Mouse (Mus musculus) embryonic facial prominence, embryonic 14.5 days (tissue): ENCODE results near the gene Armc8. TPM values are rescaled to one million over a fixed set of nuclear protein-coding genes. Genes with fewer than 3 reads are reported as not detected.

Experiments used
- ATAC-seq: fragments of 200-750 bp; cut with Nextera tagmentation; 2 replicates; pipeline ENCODE4 v1.8.0; 2017; ENCODE audit warnings: low read depth, moderate number of reproducible peaks, moderate TSS enrichment
- DNase-seq: peaks from one replicate; pipeline ENCODE4 v3.0.0-alpha.2; 2015; ENCODE audit warnings: low spot score
- H3K27ac ChIP-seq: fragments of 300-500 bp; sonication (generic); replicated peaks from 2 replicates; pipeline ENCODE4 v1.5.1; 2014; ENCODE audit warnings: low read depth, mild to moderate bottlenecking, low read length, moderate library complexity
- H3K27me3 ChIP-seq: fragments of 300-500 bp; sonication (generic); replicated peaks from 2 replicates; pipeline ENCODE4 v1.6.1; 2014; ENCODE audit warnings: low read length; ENCODE audit not compliant: control insufficient read depth, insufficient read depth
- H3K36me3 ChIP-seq: fragments of 300-500 bp; sonication (generic); 2 replicates; pipeline ENCODE4 v1.6.1; 2014; ENCODE audit warnings: low read length, mixed read lengths; ENCODE audit not compliant: control insufficient read depth, insufficient read depth
- H3K4me1 ChIP-seq: fragments of 300-500 bp; sonication (generic); 2 replicates; pipeline ENCODE4 v1.6.1; 2014; ENCODE audit warnings: antibody characterized with exemption, low read length; ENCODE audit not compliant: control insufficient read depth, insufficient read depth
- H3K4me2 ChIP-seq: fragments of 300-500 bp; sonication (generic); 2 replicates; pipeline ENCODE4 v1.6.1; 2014; ENCODE audit warnings: low read depth, mild to moderate bottlenecking, low read length, moderate library complexity, mixed read lengths
- H3K4me3 ChIP-seq: fragments of 300-500 bp; sonication (generic); 2 replicates; pipeline ENCODE4 v1.5.1; 2014; ENCODE audit warnings: low read depth, mild to moderate bottlenecking, low read length
- H3K9ac ChIP-seq: fragments of 300-500 bp; sonication (generic); 2 replicates; pipeline ENCODE4 v1.6.1; 2014; ENCODE audit warnings: low read depth, mild to moderate bottlenecking, low read length, moderate library complexity, mixed read lengths
- H3K9me3 ChIP-seq: fragments of 300-500 bp; sonication (generic); 2 replicates; pipeline ENCODE4 v1.6.1; 2016; ENCODE audit warnings: low read length; ENCODE audit not compliant: control insufficient read depth
- WGBS: fragments of 180-500 bp; shearing (Covaris S2); extraction: QIAGEN DNeasy Blood & Tissue Kit; methylation state at CpG from one replicate; pipeline ENCODE4 v1.1.7; 2014; 5-methylcytosine and 5-hydroxymethylcytosine counted together
- polyA plus RNA-seq: library from polyadenylated mRNA; unstranded; fragments of >200 nt; fragmentation: Nextera tagmentation; extraction: Ambion mirVana; gene quantifications from 2 replicates; pipeline ENCODE4 v1.2.1, GENCODE M21; 2014

The Armc8 gene
- polyA plus RNA-seq, 1 experiment from 2014 or later = 21.0 TPM

GRCm38 (mm10) chr9:99553049-99553448 is 15.7 kb downstream of the Armc8 start:
- H3K9ac ChIP-seq = no peak overlapping the region
- H3K36me3 ChIP-seq = no peaks in the 10 kb centered on the region
- H3K27me3 ChIP-seq = no peaks in the 10 kb centered on the region
- no peak overlapping the region for H3K27ac ChIP-seq
- H3K4me3 ChIP-seq = no peak overlapping the region
- ATAC-seq (no peak), DNase-seq (peak; percentile 33)
- H3K4me2 ChIP-seq = no peak overlapping the region
- 80% methylated on average over 2 of the region's 2 CpGs for WGBS
- no peaks in the 10 kb centered on the region for H3K4me1 ChIP-seq
- H3K9me3 ChIP-seq = no peaks in the 10 kb centered on the region

GRCm38 (mm10) chr9:99552068-99552467 is 16.6 kb downstream of the Armc8 start:
- Histone ChIP-seq H3K9ac (no peak overlapping the region), H3K36me3 (no peaks in the 10 kb centered on the region), H3K27me3 (no peaks in the 10 kb centered on the region), H3K9me3 (no peaks in the 10 kb centered on the region), H3K4me1 (no peaks in the 10 kb centered on the region), H3K4me2 (no peak overlapping the region), H3K4me3 (no peak overlapping the region), H3K27ac (no peak overlapping the region)
- DNase-seq (no peak), ATAC-seq (no peak)
- 77% methylated on average over 2 of the region's 2 CpGs for WGBS

- Histone ChIP-seq H3K9me3 (no peaks in the 10 kb centered on the region), H3K4me2 (no peak overlapping the region), H3K4me3 (no peak overlapping the region), H3K9ac (no peak overlapping the region), H3K4me1 (no peaks in the 10 kb centered on the region), H3K27ac (no peak overlapping the region), H3K27me3 (no peaks in the 10 kb centered on the region), H3K36me3 (no peaks in the 10 kb centered on the region)
- ATAC-seq (no peak), DNase-seq (no peak)
- WGBS = 100% methylated on average over 1 of the region's 1 CpGs
Measured at GRCm38 (mm10) chr9:99546259-99546658, 22.4 kb downstream of the Armc8 start.

- DNase-seq = no peak
- no peak overlapping the region for H3K4me3 ChIP-seq
- ATAC-seq = no peak
- peaks cover 55% of the 10 kb centered on the region for H3K36me3 ChIP-seq
- no peak overlapping the region for H3K4me2 ChIP-seq
- 87% methylated on average over 1 of the region's 1 CpGs for WGBS
- H3K27me3 ChIP-seq = no peaks in the 10 kb centered on the region
- no peaks in the 10 kb centered on the region for H3K4me1 ChIP-seq
- H3K9ac ChIP-seq = no peak overlapping the region
- H3K9me3 ChIP-seq = no peaks in the 10 kb centered on the region
- H3K27ac ChIP-seq = no peak overlapping the region
Measured at GRCm38 (mm10) chr9:99531865-99532264, 36.8 kb downstream of the Armc8 start.

- H3K27me3 ChIP-seq = no peaks in the 10 kb centered on the region
- DNase-seq (no peak), ATAC-seq (no peak)
- 74% methylated on average over 7 of the region's 7 CpGs for WGBS
- peaks cover 5% of the 10 kb centered on the region; the same call in 1 of the 2 replicates for H3K36me3 ChIP-seq
- H3K4me1 ChIP-seq = no peaks in the 10 kb centered on the region
- H3K4me2 ChIP-seq = no peak overlapping the region
- H3K27ac ChIP-seq = no peak overlapping the region
- no peaks in the 10 kb centered on the region for H3K9me3 ChIP-seq
- no peak overlapping the region for H3K4me3 ChIP-seq
- H3K9ac ChIP-seq = no peak overlapping the region
Measured at GRCm38 (mm10) chr9:99505875-99506274, 62.8 kb downstream of the Armc8 start.

GRCm38 (mm10) chr9:99499336-99499735 is 69.4 kb downstream of the Armc8 start:
- no peaks in the 10 kb centered on the region for H3K9me3 ChIP-seq
- no peaks in the 10 kb centered on the region for H3K4me1 ChIP-seq
- no peak overlapping the region for H3K4me3 ChIP-seq
- H3K9ac ChIP-seq = no peak overlapping the region
- no peak overlapping the region for H3K27ac ChIP-seq
- ATAC-seq (no peak), DNase-seq (no peak)
- H3K27me3 ChIP-seq = no peaks in the 10 kb centered on the region
- H3K4me2 ChIP-seq = no peak overlapping the region
- peaks cover 32% of the 10 kb centered on the region for H3K36me3 ChIP-seq
- 96% methylated on average over 4 of the region's 4 CpGs for WGBS

- Histone ChIP-seq H3K9ac (no peak overlapping the region), H3K36me3 (peaks cover 60% of the 10 kb centered on the region), H3K9me3 (no peaks in the 10 kb centered on the region), H3K27ac (no peak overlapping the region), H3K27me3 (no peaks in the 10 kb centered on the region), H3K4me1 (no peaks in the 10 kb centered on the region), H3K4me3 (no peak overlapping the region), H3K4me2 (no peak overlapping the region)
- no peak for ATAC-seq
- DNase-seq = no peak
- 89% methylated on average over 10 of the region's 10 CpGs for WGBS
Measured at GRCm38 (mm10) chr9:99492634-99493200, 76.0 kb downstream of the Armc8 start.

- Histone ChIP-seq H3K4me2 (no peak overlapping the region), H3K27me3 (no peaks in the 10 kb centered on the region), H3K9ac (no peak overlapping the region), H3K4me3 (no peak overlapping the region), H3K36me3 (peaks cover 66% of the 10 kb centered on the region), H3K9me3 (no peaks in the 10 kb centered on the region), H3K27ac (no peak overlapping the region), H3K4me1 (no peaks in the 10 kb centered on the region)
- WGBS = 95% methylated on average over 4 of the region's 4 CpGs
- DNase-seq = no peak
- ATAC-seq = no peak
Measured at GRCm38 (mm10) chr9:99491050-99491449, 77.6 kb downstream of the Armc8 start.

- DNase-seq (no peak), ATAC-seq (no peak)
- Histone ChIP-seq H3K27me3 (no peaks in the 10 kb centered on the region), H3K4me3 (no peak overlapping the region), H3K4me2 (no peak overlapping the region), H3K27ac (no peak overlapping the region), H3K4me1 (no peaks in the 10 kb centered on the region), H3K9me3 (no peaks in the 10 kb centered on the region), H3K36me3 (peaks cover 58% of the 10 kb centered on the region), H3K9ac (no peak overlapping the region)
- 84% methylated on average over 3 of the region's 3 CpGs for WGBS
Measured at GRCm38 (mm10) chr9:99487841-99488240, 80.9 kb downstream of the Armc8 start.
